Mouse (Mus musculus): ENCODE measurements at regions not wholly inside any gene's neighbourhood (a gene's known extent, or its start where the extent isn't known, plus 50 kb on each side); places are given as distances from the start of the nearest gene placed in this dataset.
A peak's percentile ranks its signal among the peaks of the same experiment; 100 is the strongest.

- peak; percentile 65 for ATAC-seq (ENCODE audit: low read depth)
- Histone ChIP-seq H3K9me3 (replicated peaks; ENCODE audit: control insufficient read depth, low read length) (no peaks in the 10 kb centered on the region), H3K36me3 (ENCODE audit: control insufficient read depth, insufficient read depth) (no peaks in the 10 kb centered on the region), H3K9ac (ENCODE audit: low read depth, low read length) (no peak overlapping the region), H3K27me3 (ENCODE audit: control insufficient read depth, insufficient read depth, low read depth, low read length) (no peaks in the 10 kb centered on the region), H3K27ac (ENCODE audit: low read length) (peak overlapping the region; percentile 42; the same call in 1 of the 2 replicates), H3K4me1 (ENCODE audit: control insufficient read depth, low read depth, low read length) (peaks cover 8% of the 10 kb centered on the region), H3K4me2 (ENCODE audit: low read depth, low read length) (no peak overlapping the region), H3K4me3 (ENCODE audit: low read depth, low read length) (no peak overlapping the region)
- 68% methylated on average over 9 of the region's 9 CpGs for WGBS (ENCODE audit: insufficient replicate concordance)
Observed at GRCm38 (mm10) chr15:62079155-62080109, 1156.6 kb upstream of the A1bg start.

GRCm38 (mm10) chr15:62076552-62077234, 1153.9 kb upstream of the A1bg start:
- Histone ChIP-seq H3K9me3 (replicated peaks; ENCODE audit: control insufficient read depth, low read length) (no peaks in the 10 kb centered on the region), H3K4me2 (ENCODE audit: low read depth, low read length) (no peak overlapping the region), H3K27me3 (ENCODE audit: control insufficient read depth, insufficient read depth, low read depth, low read length) (no peaks in the 10 kb centered on the region), H3K4me3 (ENCODE audit: low read depth, low read length) (no peak overlapping the region), H3K4me1 (ENCODE audit: control insufficient read depth, low read depth, low read length) (peaks cover 8% of the 10 kb centered on the region), H3K36me3 (ENCODE audit: control insufficient read depth, insufficient read depth) (no peaks in the 10 kb centered on the region), H3K27ac (ENCODE audit: low read length) (no peak overlapping the region), H3K9ac (ENCODE audit: low read depth, low read length) (no peak overlapping the region)
- no peak for ATAC-seq (ENCODE audit: low read depth)
- 67% methylated on average over 5 of the region's 5 CpGs for WGBS (ENCODE audit: insufficient replicate concordance)

- Histone ChIP-seq H3K4me3 (ENCODE audit: low read depth, low read length) (no peak overlapping the region), H3K27ac (ENCODE audit: low read length) (no peak overlapping the region), H3K9me3 (replicated peaks; ENCODE audit: control insufficient read depth, low read length) (no peaks in the 10 kb centered on the region), H3K36me3 (ENCODE audit: control insufficient read depth, insufficient read depth) (no peaks in the 10 kb centered on the region), H3K4me2 (ENCODE audit: low read depth, low read length) (no peak overlapping the region), H3K27me3 (ENCODE audit: control insufficient read depth, insufficient read depth, low read depth, low read length) (no peaks in the 10 kb centered on the region), H3K4me1 (ENCODE audit: control insufficient read depth, low read depth, low read length) (peaks cover 8% of the 10 kb centered on the region), H3K9ac (ENCODE audit: low read depth, low read length) (no peak overlapping the region)
- 83% methylated on average over 4 of the region's 4 CpGs for WGBS (ENCODE audit: insufficient replicate concordance)
- ATAC-seq (ENCODE audit: low read depth), result no peak
Observed at GRCm38 (mm10) chr15:62074735-62075134, 1151.9 kb upstream of the A1bg start.

GRCm38 (mm10) chr15:62073595-62073994, 1150.8 kb upstream of the A1bg start:
- Histone ChIP-seq H3K36me3 (ENCODE audit: control insufficient read depth, insufficient read depth) (no peaks in the 10 kb centered on the region), H3K4me1 (ENCODE audit: control insufficient read depth, low read depth, low read length) (no peaks in the 10 kb centered on the region), H3K27ac (ENCODE audit: low read length) (no peak overlapping the region), H3K9me3 (replicated peaks; ENCODE audit: control insufficient read depth, low read length) (no peaks in the 10 kb centered on the region), H3K4me3 (ENCODE audit: low read depth, low read length) (no peak overlapping the region), H3K9ac (ENCODE audit: low read depth, low read length) (no peak overlapping the region), H3K27me3 (ENCODE audit: control insufficient read depth, insufficient read depth, low read depth, low read length) (no peaks in the 10 kb centered on the region), H3K4me2 (ENCODE audit: low read depth, low read length) (no peak overlapping the region)
- 60% methylated on average over 5 of the region's 5 CpGs for WGBS (ENCODE audit: insufficient replicate concordance)
- no peak for ATAC-seq (ENCODE audit: low read depth)

- no peak overlapping the region for H3K4me3 ChIP-seq (ENCODE audit: low read depth, low read length)
- H3K9me3 ChIP-seq (replicated peaks; ENCODE audit: control insufficient read depth, low read length), result no peaks in the 10 kb centered on the region
- no peak overlapping the region for H3K27ac ChIP-seq (ENCODE audit: low read length)
- H3K4me2 ChIP-seq (ENCODE audit: low read depth, low read length), result no peak overlapping the region
- ATAC-seq (ENCODE audit: low read depth), result no peak
- 60% methylated on average over 2 of the region's 2 CpGs for WGBS (ENCODE audit: insufficient replicate concordance)
- no peaks in the 10 kb centered on the region for H3K36me3 ChIP-seq (ENCODE audit: control insufficient read depth, insufficient read depth)
- H3K27me3 ChIP-seq (ENCODE audit: control insufficient read depth, insufficient read depth, low read depth, low read length), result no peaks in the 10 kb centered on the region
- H3K9ac ChIP-seq (ENCODE audit: low read depth, low read length), result no peak overlapping the region
- no peaks in the 10 kb centered on the region for H3K4me1 ChIP-seq (ENCODE audit: control insufficient read depth, low read depth, low read length)
Observed at GRCm38 (mm10) chr15:62071311-62071710, 1148.5 kb upstream of the A1bg start.

- Histone ChIP-seq H3K4me1 (ENCODE audit: control insufficient read depth, low read depth, low read length) (no peaks in the 10 kb centered on the region), H3K4me2 (ENCODE audit: low read depth, low read length) (no peak overlapping the region), H3K9ac (ENCODE audit: low read depth, low read length) (no peak overlapping the region), H3K4me3 (ENCODE audit: low read depth, low read length) (no peak overlapping the region), H3K27ac (ENCODE audit: low read length) (no peak overlapping the region), H3K36me3 (ENCODE audit: control insufficient read depth, insufficient read depth) (no peaks in the 10 kb centered on the region), H3K27me3 (ENCODE audit: control insufficient read depth, insufficient read depth, low read depth, low read length) (no peaks in the 10 kb centered on the region), H3K9me3 (replicated peaks; ENCODE audit: control insufficient read depth, low read length) (no peaks in the 10 kb centered on the region)
- ATAC-seq (ENCODE audit: low read depth), result no peak
- WGBS (ENCODE audit: insufficient replicate concordance), result 73% methylated on average over 11 of the region's 11 CpGs
Observed at GRCm38 (mm10) chr15:62068422-62069160, 1145.8 kb upstream of the A1bg start.

- Histone ChIP-seq H3K9me3 (replicated peaks; ENCODE audit: control insufficient read depth, low read length) (no peaks in the 10 kb centered on the region), H3K9ac (ENCODE audit: low read depth, low read length) (no peak overlapping the region), H3K36me3 (ENCODE audit: control insufficient read depth, insufficient read depth) (no peaks in the 10 kb centered on the region), H3K27me3 (ENCODE audit: control insufficient read depth, insufficient read depth, low read depth, low read length) (no peaks in the 10 kb centered on the region), H3K4me3 (ENCODE audit: low read depth, low read length) (no peak overlapping the region), H3K27ac (ENCODE audit: low read length) (no peak overlapping the region), H3K4me2 (ENCODE audit: low read depth, low read length) (no peak overlapping the region), H3K4me1 (ENCODE audit: control insufficient read depth, low read depth, low read length) (no peaks in the 10 kb centered on the region)
- ATAC-seq (ENCODE audit: low read depth), result no peak
- 77% methylated on average over 3 of the region's 3 CpGs for whole genome bisulfite sequencing (ENCODE audit: insufficient replicate concordance)
Observed at GRCm38 (mm10) chr15:62064399-62064798, 1141.6 kb upstream of the A1bg start.

GRCm38 (mm10) chr15:62057449-62057848, 1134.6 kb upstream of the A1bg start:
- ATAC-seq (ENCODE audit: low read depth), result 0 out of 2 replicates have a peak, but pooled peaks have one; percentile 7
- Histone ChIP-seq H3K27ac (ENCODE audit: low read length) (no peak overlapping the region), H3K9me3 (replicated peaks; ENCODE audit: control insufficient read depth, low read length) (no peaks in the 10 kb centered on the region), H3K27me3 (ENCODE audit: control insufficient read depth, insufficient read depth, low read depth, low read length) (no peaks in the 10 kb centered on the region), H3K9ac (ENCODE audit: low read depth, low read length) (no peak overlapping the region), H3K36me3 (ENCODE audit: control insufficient read depth, insufficient read depth) (no peaks in the 10 kb centered on the region), H3K4me2 (ENCODE audit: low read depth, low read length) (no peak overlapping the region), H3K4me3 (ENCODE audit: low read depth, low read length) (no peak overlapping the region), H3K4me1 (ENCODE audit: control insufficient read depth, low read depth, low read length) (peaks cover 3% of the 10 kb centered on the region)
- 72% methylated on average over 2 of the region's 2 CpGs for WGBS (ENCODE audit: insufficient replicate concordance)
